ENCODE assay signal across 25 mouse cellular contexts in genomic region chr2:112596415-112596814, GRCm38 (mm10).
"Had no signal": no experiment of that assay in that cellular context is flagged by ENCODE, and none has a peak within 500 bp of the region (broad histone marks: within the 10 kb centered on the region; RNA-seq: fewer than 3 reads in every experiment).

No protein-coding gene starts in this region.

- DNase-seq: gastrocnemius, postnatal 14 days; gastrocnemius, postnatal 36 days; heart, adult 18-20 months; heart, postnatal 14 days; heart, postnatal 36 days; kidney, adult 11 months; kidney, adult 2 months; kidney, adult 9 months; kidney, postnatal 14 days; kidney, postnatal 36 days; layer of hippocampus, adult 9-11 months; layer of hippocampus, postnatal 36 days; left cerebral cortex, postnatal 4 days had no signal

- ATAC-seq: hindbrain, postnatal 0 days; intestine, embryonic 16.5 days; liver, embryonic 12.5 days had no signal

- H3K4me2 ChIP-seq: heart, embryonic 11.5 days; heart, embryonic 13.5 days; heart, embryonic 15.5 days; hindbrain, embryonic 13.5 days; hindbrain, embryonic 15.5 days; kidney, embryonic 15.5 days; limb, embryonic 13.5 days; limb, embryonic 15.5 days; liver, embryonic 12.5 days had no signal

- H3K9ac ChIP-seq: heart, embryonic 13.5 days; heart, embryonic 15.5 days; hindbrain, embryonic 13.5 days; hindbrain, embryonic 15.5 days; kidney, embryonic 15.5 days; limb, embryonic 13.5 days; limb, embryonic 15.5 days; liver, embryonic 12.5 days had no signal

- H3K9me3 ChIP-seq: heart, embryonic 13.5 days; heart, embryonic 15.5 days; hindbrain, embryonic 13.5 days; hindbrain, embryonic 15.5 days; kidney, embryonic 15.5 days; limb, embryonic 13.5 days; limb, embryonic 15.5 days; liver, embryonic 12.5 days had no signal

- H3K27ac ChIP-seq: heart, embryonic 13.5 days; heart, embryonic 15.5 days; hindbrain, embryonic 13.5 days; hindbrain, embryonic 15.5 days; hindbrain, postnatal 0 days; kidney, embryonic 15.5 days; kidney, postnatal 0 days; limb, embryonic 13.5 days; limb, embryonic 15.5 days; liver, embryonic 12.5 days had no signal

- H3K4me1 ChIP-seq: kidney, embryonic 15.5 days had no signal

- H3K36me3 ChIP-seq: heart, embryonic 13.5 days; heart, embryonic 15.5 days; hindbrain, embryonic 13.5 days; hindbrain, embryonic 15.5 days; kidney, embryonic 15.5 days; limb, embryonic 13.5 days; limb, embryonic 15.5 days; liver, embryonic 12.5 days had no signal

- H3K27me3 ChIP-seq: heart, embryonic 13.5 days; heart, embryonic 15.5 days; hindbrain, embryonic 13.5 days; hindbrain, embryonic 15.5 days; kidney, embryonic 15.5 days; limb, embryonic 13.5 days; limb, embryonic 15.5 days; liver, embryonic 12.5 days had no signal

- H3K4me3 ChIP-seq: heart, embryonic 13.5 days; heart, embryonic 15.5 days; hindbrain, embryonic 13.5 days; hindbrain, embryonic 15.5 days; kidney, embryonic 15.5 days; limb, embryonic 13.5 days; limb, embryonic 15.5 days; liver, embryonic 12.5 days had no signal
